Mouse (Mus musculus) forelimb bud, embryonic 11.5 days (tissue): ENCODE data around the gene Plin4.
"Not testable (repeated sequence)": the region's sequence is repeated elsewhere in the genome, so short reads cannot be mapped to it uniquely, and the experiment has no call there.

Experiments used
- DNase-seq: peaks from one replicate; pipeline ENCODE4 v3.0.0-alpha.2; 2012; ENCODE audit warnings: low read depth, low spot score

Plin4 gene

DNA sequence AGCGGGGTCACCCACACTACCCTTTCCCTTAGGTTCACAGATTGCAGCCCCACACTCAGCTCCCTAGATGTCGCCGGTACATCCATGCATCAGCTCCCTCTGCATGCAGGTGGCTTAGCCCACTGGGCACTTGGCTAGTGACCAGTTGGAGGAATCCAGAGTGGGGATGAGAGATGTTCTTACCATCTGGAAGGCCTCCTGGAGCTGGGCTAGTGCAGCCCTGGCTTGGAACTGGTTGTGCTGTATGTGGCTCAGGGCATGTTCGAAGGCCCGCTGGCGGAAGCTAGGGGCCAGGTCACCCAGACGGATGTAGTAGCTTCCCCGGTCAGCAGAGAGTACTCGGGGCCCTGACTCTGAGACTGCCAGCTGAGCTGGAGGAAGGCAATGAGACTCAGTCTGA is 6.7 kb downstream of the Plin4 start:
- DNase-seq, result no peak

- DNase-seq, result no peak
Observed at GRCm38 (mm10) chr17:56102158-56102557, 7.4 kb downstream of the Plin4 start.

GRCm38 (mm10) chr17:56100811-56101210 is 8.8 kb downstream of the Plin4 start:
- DNase-seq, result no peak

- DNase-seq, result no peak
Observed at GRCm38 (mm10) chr17:56098711-56099572, 10.7 kb downstream of the Plin4 start.

DNA sequence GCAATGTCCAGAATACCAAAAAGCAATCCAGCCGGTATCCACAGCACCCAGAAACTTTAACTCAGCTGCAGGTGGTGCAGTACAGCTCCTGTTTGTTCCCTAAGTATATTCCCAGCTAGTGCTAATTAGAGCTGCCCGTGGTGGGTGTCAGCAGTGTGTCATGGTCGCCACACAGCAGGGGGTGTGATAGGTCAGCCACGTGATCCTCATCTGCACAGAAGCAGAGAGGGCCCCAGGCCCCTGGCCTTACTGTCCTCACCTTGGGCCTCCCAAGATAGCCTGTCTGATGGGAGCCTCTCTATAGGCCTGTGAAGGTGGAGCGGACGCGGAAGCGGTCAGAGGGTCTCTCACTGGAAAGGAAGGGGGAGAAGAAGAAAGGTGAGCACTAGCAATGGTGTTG is 11.4 kb downstream of the Plin4 start:
- no peak for DNase-seq

- no peak for DNase-seq
Observed at GRCm38 (mm10) chr17:56096883-56097282, 12.7 kb downstream of the Plin4 start.

GRCm38 (mm10) chr17:56092794-56093193 is 16.8 kb downstream of the Plin4 start:
- no peak for DNase-seq

DNA sequence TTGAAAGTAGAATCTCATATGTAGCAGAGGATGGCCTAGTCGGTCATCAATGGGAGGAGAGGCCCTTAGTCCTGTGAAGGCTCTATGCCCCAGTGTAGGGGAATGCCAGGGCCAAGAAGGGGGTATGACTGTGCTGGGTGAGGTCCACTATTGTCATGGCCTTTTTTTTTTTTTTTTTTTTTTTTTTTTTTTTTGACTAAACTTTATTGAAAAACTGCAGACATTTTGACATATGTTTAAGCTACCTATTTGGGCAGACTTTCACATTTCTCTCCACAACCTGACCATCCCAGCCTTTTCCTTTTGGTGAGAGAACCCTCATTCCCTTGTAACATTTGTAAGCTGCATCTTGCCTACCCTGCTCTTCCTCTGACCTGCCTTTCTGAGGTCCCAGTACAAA is 17.3 kb downstream of the Plin4 start:
- no peak for DNase-seq

DNA sequence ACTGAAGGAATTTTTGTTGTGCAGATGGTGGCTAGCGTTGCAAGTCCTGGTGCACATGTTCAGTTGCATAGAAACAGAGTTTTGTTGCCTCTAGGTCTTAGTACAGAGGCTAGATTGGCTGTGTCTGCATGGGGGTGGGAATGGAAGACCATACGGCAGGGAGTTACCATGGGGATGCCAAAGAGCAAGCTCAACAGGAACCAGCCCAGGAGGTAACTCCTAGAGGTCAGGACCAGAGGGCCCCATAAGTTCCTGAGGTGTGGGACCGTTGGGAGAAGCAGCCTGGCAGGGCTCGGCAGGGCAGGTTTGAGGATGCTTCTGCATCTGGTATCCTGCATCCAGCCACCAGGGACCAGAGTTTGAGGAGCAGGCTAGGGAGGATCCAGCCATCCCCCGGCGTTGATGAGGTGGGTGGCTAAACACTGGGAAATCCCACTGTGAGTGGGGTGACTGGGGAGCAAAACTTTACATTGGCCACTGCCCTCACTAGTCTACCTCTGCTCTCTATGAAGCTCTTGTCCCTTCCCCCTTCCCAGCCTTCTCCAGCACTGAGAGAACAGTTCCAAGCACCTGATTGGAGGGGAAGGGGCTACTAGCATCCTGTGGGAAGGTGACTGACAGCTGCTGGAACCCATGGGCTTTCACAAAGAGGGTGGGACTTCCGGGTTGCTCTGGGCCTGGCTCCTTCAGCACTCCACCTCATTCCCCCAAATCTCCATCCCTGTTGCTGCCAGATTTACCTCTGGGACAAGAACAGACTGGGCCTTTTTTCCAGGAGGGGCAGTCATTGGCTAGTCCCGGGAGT is 28.6 kb downstream of the Plin4 start:
- DNase-seq, result peak; percentile 88

DNA sequence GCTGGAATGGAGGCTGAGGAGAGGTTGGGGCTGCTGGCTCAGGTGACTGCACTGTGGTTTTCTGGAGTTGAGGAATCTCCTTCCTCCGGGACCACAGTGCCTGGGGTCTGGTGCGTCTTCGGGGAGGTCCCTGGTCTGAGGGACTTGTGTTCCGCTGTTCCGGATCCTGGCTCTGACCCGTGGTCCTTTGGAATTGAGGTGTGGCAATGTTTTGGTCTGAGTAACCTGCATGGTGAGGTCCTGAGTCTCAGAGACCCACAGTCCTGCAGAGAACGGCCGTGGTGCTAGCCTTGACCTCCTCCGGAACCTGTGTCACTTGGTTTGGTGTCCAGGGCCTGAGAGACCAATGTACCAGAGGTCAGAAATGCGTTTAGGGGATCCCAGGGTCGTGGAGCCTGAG is 29.7 kb downstream of the Plin4 start:
- DNase-seq, result no peak

- peak; percentile 100 for DNase-seq
Observed at GRCm38 (mm10) chr17:56078880-56079795, 30.5 kb downstream of the Plin4 start, which contains the start of gene Hdgfl2. Gene Hdgfl2, plus strand, starts transcription at chr17:56079634.

- DNase-seq, result not testable (repeated sequence)
Observed at GRCm38 (mm10) chr17:56078361-56078760, 31.2 kb downstream of the Plin4 start.

GRCm38 (mm10) chr17:56077523-56077922 is 32.1 kb downstream of the Plin4 start:
- no peak for DNase-seq

GRCm38 (mm10) chr17:56074827-56075208 is 34.8 kb downstream of the Plin4 start, which contains the start of gene Ubxn6:
Gene Ubxn6, minus strand, starts transcription at chr17:56075028.
- DNase-seq, result peak; percentile 94

DNA sequence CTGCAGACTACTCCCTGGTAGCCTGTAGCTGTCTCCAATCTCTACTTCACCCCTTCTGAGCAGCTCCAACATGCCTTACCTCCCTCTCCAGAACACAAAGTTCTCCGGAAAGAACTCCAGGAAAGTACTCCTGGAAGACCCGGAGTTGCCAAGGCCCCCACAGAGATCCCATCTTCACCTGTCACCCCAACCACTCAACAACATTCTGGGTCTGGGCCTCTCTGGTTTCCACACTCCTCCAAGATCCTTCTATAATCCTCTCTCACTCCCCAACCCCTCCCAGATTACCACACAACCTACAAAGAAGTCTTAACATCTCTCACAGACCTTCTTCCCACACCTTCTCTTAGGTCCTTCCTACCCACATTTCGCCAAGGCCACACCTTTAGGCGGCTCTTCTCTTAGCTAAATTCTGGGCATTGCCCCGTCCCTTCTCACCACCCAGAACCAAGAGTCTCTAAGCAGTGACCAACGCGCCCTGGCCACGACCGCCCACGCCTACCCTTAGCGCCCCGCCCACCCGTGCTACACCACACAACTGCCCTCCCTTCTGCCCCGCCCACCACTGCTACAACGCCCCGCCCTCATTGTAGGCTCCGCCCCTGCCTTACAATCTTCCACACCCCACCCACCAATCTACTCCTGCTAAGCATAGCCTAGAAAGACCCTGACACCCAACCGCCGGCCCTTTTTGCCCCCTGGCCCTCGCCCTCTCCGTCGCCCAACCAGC is 35.3 kb downstream of the Plin4 start:
- DNase-seq, result peak; percentile 78

- no peak for DNase-seq
Observed at GRCm38 (mm10) chr17:56072243-56072642, 37.4 kb downstream of the Plin4 start.

DNA sequence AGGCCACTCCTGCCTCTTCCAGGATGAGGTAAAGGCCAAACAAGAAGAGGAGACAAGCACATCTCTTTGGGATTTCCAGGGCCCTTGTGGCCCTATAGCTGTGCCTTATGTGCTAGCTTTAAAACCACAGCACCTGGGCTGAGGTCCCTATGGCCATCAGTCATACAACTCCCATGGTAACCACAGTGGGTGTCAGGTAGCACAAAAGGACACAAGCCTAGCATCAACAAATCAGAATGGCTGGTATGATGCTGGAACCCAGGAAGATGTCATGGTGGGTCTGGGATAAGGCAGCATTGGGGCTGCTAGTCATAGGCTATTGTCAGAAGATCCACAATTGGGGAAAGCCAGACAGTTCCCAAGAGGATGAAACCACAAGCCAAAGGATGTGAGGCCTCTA is 38.5 kb downstream of the Plin4 start:
- DNase-seq, result no peak

GRCm38 (mm10) chr17:56069066-56069465 is 40.5 kb downstream of the Plin4 start:
- DNase-seq, result no peak

GRCm38 (mm10) chr17:56066451-56066850 is 43.2 kb downstream of the Plin4 start:
- DNase-seq, result no peak

GRCm38 (mm10) chr17:56065715-56066114 is 43.9 kb downstream of the Plin4 start:
- DNase-seq, result not testable (repeated sequence)

- DNase-seq, result no peak
Observed at GRCm38 (mm10) chr17:56062081-56062480, 47.5 kb downstream of the Plin4 start.
